Mouse (Mus musculus): ENCODE results near the gene Xrcc4.

DNA sequence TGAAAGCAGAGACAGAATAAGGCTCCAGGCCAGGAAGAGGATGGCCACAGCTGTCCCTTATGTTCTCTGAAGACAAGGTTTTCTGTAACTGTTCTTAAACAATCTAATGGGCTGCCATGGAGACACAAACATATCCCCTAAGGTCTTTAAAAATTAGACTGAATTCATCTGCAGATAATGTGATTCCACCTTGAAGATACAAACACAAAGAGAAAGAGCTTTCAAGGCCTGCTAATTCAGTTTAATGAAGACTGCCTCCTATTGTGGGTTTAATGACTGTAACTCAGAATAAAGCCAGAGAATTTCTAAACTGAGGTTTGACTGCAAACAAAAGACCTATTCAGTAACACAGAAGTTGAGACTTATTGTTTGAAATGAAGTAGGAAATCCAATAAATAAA lies 91.9 kb downstream of the Xrcc4 start:
- TF ChIP-seq CTCF (IDR thresholded peaks at IDR 0.05; ENCODE audit: control insufficient read depth, insufficient read depth, insufficient read length) (no peak), MYOG (IDR thresholded peaks at IDR 0.05; ENCODE audit: control insufficient read depth, extremely low read depth, insufficient read length) (no peak), CEBPB (IDR thresholded peaks at IDR 0.05; ENCODE audit: low read depth) (no peak)

Measured in C2C12 (cell line).